Mouse (Mus musculus) heart, adult 18-20 months (tissue): ENCODE measurements at regions not wholly inside any gene's neighbourhood (a gene's known extent, or its start where the extent isn't known, plus 50 kb on each side); places are given as distances from the start of the nearest gene placed in this dataset.

ENCODE experiments used
- DNase-seq, 2 experiments: peaks; one replicate each; pipeline ENCODE4 v3.0.0; 2021 to 2022; ENCODE audit warnings: mixed read lengths in 1 of 2

GRCm38 (mm10) chr3:37919450-37920156 is 195.3 kb upstream of the Gm5148 start:
- DNase-seq = no peak

GRCm38 (mm10) chr3:37916786-37917479 is 192.6 kb upstream of the Gm5148 start:
- DNase-seq = peak in 1 of 2 experiments; percentile 60

GRCm38 (mm10) chr3:37916281-37916680 is 192.0 kb upstream of the Gm5148 start:
- no peak for DNase-seq

- DNase-seq = no peak
Measured at GRCm38 (mm10) chr3:37915673-37916072, 191.4 kb upstream of the Gm5148 start.

- DNase-seq = no peak
Measured at GRCm38 (mm10) chr3:37914136-37914535, 189.8 kb upstream of the Gm5148 start.

GRCm38 (mm10) chr3:37909821-37910220 is 185.5 kb upstream of the Gm5148 start:
- DNase-seq = no peak

- DNase-seq = no peak
Measured at GRCm38 (mm10) chr3:37909008-37909407, 184.7 kb upstream of the Gm5148 start.

- no peak for DNase-seq
Measured at GRCm38 (mm10) chr3:37908456-37908855, 184.2 kb upstream of the Gm5148 start.

GRCm38 (mm10) chr3:37907432-37908088 is 183.3 kb upstream of the Gm5148 start:
- DNase-seq = peak; percentile 62 to 73

- DNase-seq = peak; percentile 60 to 68
Measured at GRCm38 (mm10) chr3:37906806-37907251, 182.5 kb upstream of the Gm5148 start.

- DNase-seq = no peak
Measured at GRCm38 (mm10) chr3:37904188-37904587, 179.9 kb upstream of the Gm5148 start.

GRCm38 (mm10) chr3:37903482-37903881 is 179.2 kb upstream of the Gm5148 start:
- DNase-seq = peak; percentile 70 to 75

- no peak for DNase-seq
Measured at GRCm38 (mm10) chr3:37903021-37903420, 178.7 kb upstream of the Gm5148 start.

- no peak for DNase-seq
Measured at GRCm38 (mm10) chr3:37897392-37897791, 173.1 kb upstream of the Gm5148 start.

GRCm38 (mm10) chr3:37896821-37897311 is 172.6 kb upstream of the Gm5148 start:
- peak; percentile 62 to 71 for DNase-seq

- no peak for DNase-seq
Measured at GRCm38 (mm10) chr3:37894599-37894998, 170.3 kb upstream of the Gm5148 start.

GRCm38 (mm10) chr3:37890202-37890601 is 165.9 kb upstream of the Gm5148 start:
- no peak for DNase-seq

- no peak for DNase-seq
Measured at GRCm38 (mm10) chr3:37888455-37888854, 164.2 kb upstream of the Gm5148 start.

GRCm38 (mm10) chr3:37887711-37888110 is 163.4 kb upstream of the Gm5148 start:
- DNase-seq = peak; percentile 32 to 45

- DNase-seq = peak; percentile 36 to 57
Measured at GRCm38 (mm10) chr3:37886705-37887454, 162.6 kb upstream of the Gm5148 start.

- DNase-seq = no peak
Measured at GRCm38 (mm10) chr3:37885776-37886175, 161.5 kb upstream of the Gm5148 start.

- peak; percentile 57 to 64 for DNase-seq
Measured at GRCm38 (mm10) chr3:37882417-37882816, 158.1 kb upstream of the Gm5148 start.
